Mouse (Mus musculus) spleen, adult 2 months (tissue): ENCODE data around the gene Clec5a.

Experiments
- CTCF ChIP-seq: fragments of 200-500 bp; IDR thresholded peaks from 2 replicates; pipeline ENCODE4 v1.5.1; 2011; ENCODE audit warnings: mild to moderate bottlenecking, inconsistent platforms; ENCODE audit not compliant: insufficient read depth, insufficient read length, insufficient replicate concordance; ENCODE audit errors: extremely low read depth
- POLR2A ChIP-seq: fragments of 200-500 bp; IDR thresholded peaks from 2 replicates; pipeline ENCODE4 v1.6.1; 2011; ENCODE audit warnings: low read depth, low read length, inconsistent platforms

DNA sequence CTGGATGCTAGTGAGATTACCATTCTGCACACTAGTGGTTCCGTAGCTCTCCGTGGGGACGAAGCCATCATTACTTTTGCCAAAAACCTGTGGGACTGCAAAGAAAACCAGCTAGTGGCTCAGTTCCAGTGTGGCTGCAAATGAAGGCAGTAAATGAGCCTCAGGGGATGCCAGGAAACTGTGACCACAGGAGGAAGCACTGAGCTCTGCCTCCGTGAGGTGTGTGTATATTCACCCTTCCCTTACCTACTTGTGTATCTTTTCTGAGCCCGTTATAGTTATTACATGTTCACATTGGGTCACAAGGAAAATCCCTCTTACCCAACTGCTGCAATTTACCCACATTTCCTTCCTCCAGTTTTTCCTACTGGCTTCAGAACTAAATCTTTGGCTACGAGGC, 1.3 kb downstream of the Clec5a start:
- TF ChIP-seq CTCF (no peak), POLR2A (no peak)
